Mouse (Mus musculus) adrenal gland, postnatal 14 days (tissue): ENCODE measurements around the gene Kif1b. TPM values are rescaled to one million over a fixed set of nuclear protein-coding genes. Genes with fewer than 3 reads are reported as not detected.

Experiments used
- DNase-seq: peaks from one replicate; pipeline ENCODE4 v3.0.0; 2021; ENCODE audit warnings: mixed read lengths
- total RNA-seq: library from RNA; stranded (reverse); gene quantifications from 2 replicates; pipeline ENCODE4 v1.2.3, GENCODE M21; 2021

Kif1b gene
- total RNA-seq, 1 experiment from 2014 or later: 132 TPM

DNA sequence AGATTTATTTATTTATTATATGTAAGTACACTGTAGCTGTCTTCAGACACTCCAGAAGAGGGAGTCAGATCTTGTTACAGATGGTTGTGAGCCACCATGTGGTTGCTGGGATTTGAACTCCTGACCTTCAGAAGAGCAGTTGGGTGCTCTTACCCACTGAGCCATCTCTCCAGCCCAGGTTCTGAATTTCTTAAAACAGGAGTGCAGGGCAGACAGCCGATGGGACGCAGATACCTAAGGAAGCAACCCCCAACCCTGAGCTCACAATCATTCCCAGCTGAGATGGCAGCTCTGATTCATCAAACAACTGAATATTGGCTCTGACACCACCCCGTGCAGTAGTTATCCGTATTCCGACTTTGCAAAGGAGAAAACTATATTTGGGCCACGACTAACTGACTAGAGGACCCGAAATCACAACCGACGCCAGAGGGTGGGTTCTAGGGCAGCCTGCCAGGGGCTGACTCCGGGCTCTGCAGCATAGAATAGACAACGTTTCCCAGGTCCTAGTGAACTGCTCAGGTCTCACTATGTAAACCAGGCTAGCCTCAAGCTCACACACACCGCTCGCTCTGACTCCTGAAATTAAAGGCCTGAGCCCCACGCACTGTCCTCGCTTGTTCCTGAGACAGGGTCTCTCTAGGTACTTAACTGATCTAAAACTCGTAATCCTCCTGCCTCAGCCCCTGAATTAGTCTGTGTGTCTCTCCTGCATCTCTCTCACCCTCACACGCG, 171.2 kb downstream of the Kif1b start:
- DNase-seq: no peak

DNA sequence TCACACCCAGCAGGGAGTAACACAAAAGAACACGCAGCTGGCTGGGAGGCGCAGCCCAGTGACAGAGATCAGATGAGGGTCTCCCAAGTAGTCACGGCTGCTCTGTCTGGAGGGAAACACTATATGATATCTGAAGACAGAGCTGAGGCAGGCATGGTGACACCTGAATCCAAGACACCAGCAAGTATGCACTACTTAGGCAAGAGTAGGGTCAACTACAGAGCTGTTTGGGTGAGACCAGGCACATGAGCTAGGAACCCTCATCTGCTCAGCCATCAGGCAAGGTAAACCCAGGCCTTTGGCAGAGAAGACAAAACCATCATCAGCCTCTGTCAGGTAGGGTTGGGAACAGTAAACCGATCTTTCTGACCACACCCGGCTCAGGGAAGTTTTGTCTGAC, 174.1 kb downstream of the Kif1b start:
- DNase-seq: no peak

DNA sequence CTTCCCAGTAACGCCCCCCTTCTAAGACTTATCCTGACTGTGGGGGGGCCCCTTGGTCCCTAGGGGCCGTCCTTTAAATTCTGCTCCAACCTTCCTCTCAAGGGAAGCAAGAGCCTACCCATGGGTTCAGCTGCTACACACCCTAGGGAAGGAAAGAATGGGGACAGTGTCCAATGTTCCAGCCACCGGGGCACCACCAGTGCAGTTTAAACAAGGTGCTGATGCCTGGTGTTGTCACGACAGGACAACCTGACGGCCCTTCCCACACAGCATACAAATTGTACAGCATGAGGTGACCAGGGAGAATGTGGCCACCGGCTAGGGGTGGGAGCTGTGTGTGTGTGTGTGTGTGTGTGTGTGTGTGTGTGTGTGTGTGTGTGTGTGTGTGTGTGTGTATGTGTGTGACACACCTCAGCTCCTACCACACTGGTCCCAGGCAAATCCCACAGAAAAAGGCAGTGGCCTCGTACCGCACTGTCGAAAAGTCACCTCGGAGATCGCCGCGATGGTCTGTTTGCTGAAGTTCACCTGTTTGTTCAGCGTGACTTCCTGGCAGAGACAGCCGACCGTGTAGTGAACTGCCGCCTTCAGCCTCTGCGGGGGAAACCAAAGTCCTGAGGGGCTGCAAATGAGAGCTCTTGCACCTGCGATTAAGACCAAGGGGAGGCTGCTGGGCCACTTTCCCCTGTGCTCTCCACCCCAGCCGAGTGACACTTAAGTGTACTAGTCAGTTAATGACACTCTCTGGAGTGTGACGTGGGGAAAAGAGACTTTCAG, 175.5 kb downstream of the Kif1b start:
- DNase-seq: no peak

DNA sequence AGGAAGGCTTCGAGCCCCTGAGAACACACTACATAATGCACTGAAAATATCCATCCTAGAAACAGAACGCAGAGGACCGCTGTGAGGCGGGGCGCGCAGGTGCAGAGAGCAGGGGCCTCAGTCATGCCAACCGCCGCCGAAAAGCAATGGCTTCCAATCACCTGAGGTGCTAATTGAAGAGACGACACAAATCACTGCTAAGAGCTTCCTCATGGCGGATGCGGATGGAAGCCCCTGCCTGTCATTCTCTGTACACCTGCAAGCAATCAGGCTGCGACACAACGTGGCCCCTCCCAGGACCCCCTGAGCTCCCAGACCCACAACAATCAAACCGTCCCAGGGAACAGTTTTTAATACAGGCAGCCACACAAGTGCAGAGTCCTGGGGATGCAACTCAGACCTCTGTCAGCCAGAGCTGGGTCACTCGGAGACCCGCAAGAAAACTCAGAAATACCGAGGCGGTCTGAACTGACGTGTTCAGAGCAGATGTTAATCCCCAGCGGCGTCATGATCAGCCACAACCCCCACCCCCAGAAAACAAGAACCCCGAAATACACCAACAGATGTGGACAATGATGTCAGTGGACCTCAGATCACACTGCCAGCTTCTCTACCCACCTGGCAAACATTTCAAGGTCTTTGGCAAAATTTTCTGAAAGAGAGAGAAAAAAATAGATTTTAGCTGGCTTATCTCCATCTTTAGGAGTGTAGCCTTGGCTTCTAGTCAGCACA, 176.3 kb downstream of the Kif1b start:
- DNase-seq: no peak

DNA sequence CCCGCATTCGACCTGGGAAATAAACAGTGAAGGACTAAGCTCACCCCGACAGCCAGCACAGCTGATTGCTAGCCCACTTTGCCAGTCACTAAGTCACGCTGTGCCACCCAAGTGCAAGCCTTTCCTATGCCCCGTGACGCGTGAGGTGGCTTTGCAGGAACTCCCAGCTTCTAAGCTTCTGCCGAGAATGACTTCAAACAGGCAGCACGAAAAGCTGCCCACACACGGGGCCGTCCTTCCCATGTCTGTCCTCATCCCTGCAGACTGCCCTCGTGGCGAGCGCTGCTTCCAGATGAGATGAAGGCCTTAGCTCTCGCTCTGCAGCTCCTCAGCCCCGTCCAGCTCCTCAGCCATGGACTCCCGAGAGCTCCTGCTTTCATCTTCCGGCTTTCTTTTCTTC, 179.0 kb downstream of the Kif1b start:
- DNase-seq: no peak

DNA sequence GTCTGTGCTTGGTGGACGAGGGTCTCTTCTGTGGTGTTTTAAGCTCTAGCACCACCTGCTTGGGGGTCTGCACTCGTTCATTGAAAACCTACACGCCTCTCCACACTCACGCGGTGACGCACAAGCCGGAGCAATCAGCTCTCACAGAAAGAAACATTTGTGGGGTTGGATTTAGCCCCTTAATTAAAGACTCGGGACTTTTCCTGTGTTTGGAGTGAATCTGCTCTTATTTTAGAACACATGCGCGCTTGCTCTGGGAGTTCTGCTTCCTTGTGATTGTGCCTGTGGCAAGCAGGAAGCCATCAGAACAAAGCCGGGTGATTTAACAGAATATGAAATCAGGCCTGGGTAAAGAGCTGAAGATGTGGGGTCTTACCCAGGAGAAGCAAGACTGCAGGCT, 180.8 kb downstream of the Kif1b start, which contains the start of gene Cort:
Cort (minus strand) TSS at position 101 of the 400 bp plus-strand sequence.
- no peak for DNase-seq

Other genes starting within 250 kb of the Kif1b start
- gene Pex14, start 207.8 kb downstream of the Kif1b start, total RNA-seq: 61.7 and 64.1 TPM in 2 replicates
- gene Dffa, start 203.5 kb downstream of the Kif1b start, total RNA-seq: 18.4 and 25.5 TPM in 2 replicates
- 1.3 and 2.2 TPM in 2 replicates for gene Cort, start 180.9 kb downstream of the Kif1b start, total RNA-seq
- gene Cenps, start 170.1 kb downstream of the Kif1b start, total RNA-seq: 10.6 and 13.0 TPM in 2 replicates
- gene Pgd, start 140.9 kb downstream of the Kif1b start, total RNA-seq: 191 and 194 TPM in 2 replicates
- 63.8 and 78.6 TPM in 2 replicates for gene Ube4b, start 119.1 kb upstream of the Kif1b start, total RNA-seq
- 103 and 104 TPM in 2 replicates for gene Rbp7, start 147.3 kb upstream of the Kif1b start, total RNA-seq
- not detected in 2 replicates for gene Tmem274, start 169.7 kb upstream of the Kif1b start, total RNA-seq
- gene Nmnat1, start 177.5 kb upstream of the Kif1b start, total RNA-seq: 16.1 and 17.9 TPM in 2 replicates
- 32.5 and 35.6 TPM in 2 replicates for gene Lzic, start 177.5 kb upstream of the Kif1b start, total RNA-seq
- 31.8 and 34.5 TPM in 2 replicates for gene Ctnnbip1, start 210.5 kb upstream of the Kif1b start, total RNA-seq